Mouse (Mus musculus) megakaryocyte, embryonic 14.5 days (primary cell): Measurements from ENCODE around the gene Gm21797.
"Not testable (repeated sequence)": the region's sequence is repeated elsewhere in the genome, so short reads cannot be mapped to it uniquely, and the experiment has no call there.

Experiments
- FLI1 ChIP-seq: IDR thresholded peaks from 2 replicates; pipeline ENCODE4 v1.6.1; 2012; ENCODE audit warnings: low read length, inconsistent platforms, mixed read lengths
- GATA1 ChIP-seq: IDR thresholded peaks from 3 replicates; pipeline ENCODE4 v1.6.1; 2012; ENCODE audit warnings: mixed read lengths, low read length, inconsistent platforms, borderline replicate concordance

- not testable (repeated sequence) for TF ChIP-seq GATA1, FLI1
These were observed at the start of gene Gm21797 for GRCm38 (mm10) chrY:40775665-40776064.
